Mouse (Mus musculus): ENCODE results near the gene Zfp212.
"Not testable (repeated sequence)": the region's sequence is repeated elsewhere in the genome, so short reads cannot be mapped to it uniquely, and the experiment has no call there.

Zfp212 gene

DNA sequence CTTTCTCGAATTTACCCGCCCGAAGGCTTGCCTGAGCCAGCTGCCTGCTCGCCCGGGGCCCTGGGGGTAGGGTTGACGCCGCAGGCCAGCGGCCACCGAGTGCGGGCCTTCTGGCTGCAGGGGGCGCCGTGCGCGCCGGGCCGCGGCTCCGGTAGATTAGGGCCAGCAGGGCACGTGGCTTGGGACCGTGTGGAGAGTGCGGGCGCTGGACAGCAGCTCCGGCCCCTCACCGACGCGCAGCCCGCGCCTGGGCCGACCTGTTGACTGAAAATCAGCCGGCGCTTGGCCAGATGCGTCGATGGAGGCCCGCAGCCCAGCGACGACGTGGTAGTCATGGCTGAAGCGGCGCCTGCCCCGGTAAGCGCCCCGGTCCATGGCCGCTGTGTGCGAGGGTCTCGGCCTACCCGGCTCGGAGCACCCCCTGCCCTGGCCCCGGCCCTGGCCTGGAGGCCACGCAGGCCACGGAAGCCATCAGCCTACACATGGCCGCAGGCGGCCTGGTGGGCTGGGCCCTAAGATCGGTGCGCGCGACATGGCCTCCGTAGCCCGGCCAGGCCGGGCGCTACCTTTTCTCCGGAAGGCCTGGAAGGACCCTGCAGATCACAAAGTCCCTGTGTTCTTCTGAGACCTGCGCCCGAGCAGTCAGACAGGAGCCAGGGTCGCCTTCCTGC is 22.9 kb downstream of the Zfp212 start:
- DNase-seq (ENCODE audit: low spot score) = peak; percentile 80

DNA sequence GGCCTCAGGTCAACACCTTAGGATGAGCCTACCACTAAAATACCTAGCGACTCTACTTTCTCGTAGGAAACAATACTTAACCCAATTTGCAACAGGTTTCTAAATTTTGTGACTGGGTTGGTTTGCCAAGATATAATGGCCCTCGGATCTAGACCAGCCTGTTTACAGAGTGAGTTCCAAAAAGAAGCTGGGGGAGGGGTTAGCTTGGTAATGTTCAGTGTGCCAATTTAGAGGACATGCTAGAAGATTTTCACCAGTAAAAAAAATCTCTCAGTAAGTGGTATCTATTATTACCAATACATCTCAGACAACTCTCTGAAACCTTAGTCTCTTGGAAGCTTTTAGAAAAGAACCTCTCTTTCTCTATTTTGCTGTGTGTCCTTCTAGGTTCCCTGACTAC is 23.4 kb downstream of the Zfp212 start:
- DNase-seq (ENCODE audit: low spot score) = peak; percentile 23

DNA sequence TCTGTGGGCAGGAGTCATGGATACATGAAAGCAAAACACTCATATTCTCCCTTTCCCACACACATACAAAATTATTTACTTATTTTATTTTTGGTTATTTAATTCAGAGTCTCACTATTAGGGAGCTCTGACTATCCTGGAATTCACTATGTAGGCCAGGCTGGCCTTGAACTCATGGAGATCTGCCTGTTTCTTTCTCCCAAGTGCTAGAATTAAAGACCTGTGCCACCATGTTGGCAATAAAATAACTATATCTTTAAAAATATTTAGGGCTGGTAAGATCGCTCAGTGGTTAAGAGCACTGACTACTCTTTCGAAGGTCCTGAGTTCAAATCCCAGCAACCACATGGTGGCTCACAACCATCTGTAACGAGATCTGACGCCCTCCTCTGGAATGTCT is 27.1 kb downstream of the Zfp212 start:
- no peak for DNase-seq (ENCODE audit: low spot score)

DNA sequence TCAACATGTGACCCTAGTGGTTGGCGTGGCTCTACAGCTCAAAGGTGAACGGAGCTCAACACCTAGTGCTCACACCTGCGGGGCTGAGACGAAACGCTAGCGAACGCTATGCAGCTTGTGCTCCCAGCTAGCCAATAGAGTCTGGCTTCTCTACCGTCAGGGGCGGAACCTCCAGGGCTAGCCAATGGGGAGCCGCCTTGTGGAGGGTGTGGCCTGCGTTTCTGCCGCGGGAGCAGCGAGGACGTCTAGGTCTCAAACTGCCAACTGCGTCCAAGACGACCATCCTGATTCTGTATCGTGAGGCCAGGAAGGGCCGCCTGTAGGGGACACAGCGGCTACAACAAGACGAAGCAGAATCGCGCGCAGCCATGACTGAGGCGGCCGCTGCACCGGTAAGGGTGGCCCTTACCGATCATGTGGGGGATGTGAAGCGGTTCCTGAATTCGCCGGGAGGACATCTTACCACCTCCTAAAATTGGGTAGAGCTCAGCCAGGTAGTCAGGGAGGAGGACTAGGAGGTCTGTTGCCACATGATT is 33.0 kb downstream of the Zfp212 start, which contains the start of gene Zfp956:
Zfp956 (plus strand) TSS at position 200 of the 536 bp plus-strand sequence.
- peak; percentile 93 for DNase-seq (ENCODE audit: low spot score)

DNA sequence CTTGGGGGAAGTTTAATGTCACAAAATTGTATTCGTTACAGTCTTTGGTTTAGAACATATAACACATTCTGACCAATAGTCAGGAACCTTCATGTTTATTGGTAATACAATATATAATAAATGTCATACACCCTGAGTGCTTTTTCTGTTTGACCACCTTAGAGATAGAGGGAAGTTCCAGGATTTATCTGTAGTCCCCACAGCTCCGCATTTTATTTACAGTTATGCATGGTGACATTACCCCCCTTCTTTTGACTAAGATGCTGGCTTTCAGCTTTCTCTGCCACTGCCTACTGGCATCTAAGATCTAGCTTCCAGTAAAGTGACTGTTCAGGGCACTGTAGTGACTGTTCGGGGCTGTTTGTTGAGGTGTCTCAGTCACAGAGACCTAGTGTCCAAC is 34.1 kb downstream of the Zfp212 start:
- no peak for DNase-seq (ENCODE audit: low spot score)

DNA sequence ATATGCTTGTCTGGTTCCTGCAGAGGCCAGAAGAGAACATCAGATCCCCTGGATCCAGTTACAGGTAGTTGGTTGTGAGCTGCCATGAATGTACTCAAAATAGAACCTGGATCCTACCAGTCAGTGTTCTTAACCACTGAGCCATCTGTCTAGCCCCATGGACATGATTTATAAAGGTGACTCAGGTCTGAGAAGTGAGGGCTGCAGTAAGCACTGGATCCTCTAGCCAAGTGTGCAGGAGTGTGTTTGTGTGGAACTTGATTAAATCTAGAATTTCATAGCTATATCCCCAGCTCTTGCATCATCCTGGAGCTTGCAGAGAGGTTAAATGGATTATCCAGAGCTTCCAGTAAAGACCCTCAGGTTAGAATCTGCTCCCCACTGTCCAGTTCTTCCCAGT is 37.5 kb downstream of the Zfp212 start:
- DNase-seq (ENCODE audit: low spot score) = no peak

DNA sequence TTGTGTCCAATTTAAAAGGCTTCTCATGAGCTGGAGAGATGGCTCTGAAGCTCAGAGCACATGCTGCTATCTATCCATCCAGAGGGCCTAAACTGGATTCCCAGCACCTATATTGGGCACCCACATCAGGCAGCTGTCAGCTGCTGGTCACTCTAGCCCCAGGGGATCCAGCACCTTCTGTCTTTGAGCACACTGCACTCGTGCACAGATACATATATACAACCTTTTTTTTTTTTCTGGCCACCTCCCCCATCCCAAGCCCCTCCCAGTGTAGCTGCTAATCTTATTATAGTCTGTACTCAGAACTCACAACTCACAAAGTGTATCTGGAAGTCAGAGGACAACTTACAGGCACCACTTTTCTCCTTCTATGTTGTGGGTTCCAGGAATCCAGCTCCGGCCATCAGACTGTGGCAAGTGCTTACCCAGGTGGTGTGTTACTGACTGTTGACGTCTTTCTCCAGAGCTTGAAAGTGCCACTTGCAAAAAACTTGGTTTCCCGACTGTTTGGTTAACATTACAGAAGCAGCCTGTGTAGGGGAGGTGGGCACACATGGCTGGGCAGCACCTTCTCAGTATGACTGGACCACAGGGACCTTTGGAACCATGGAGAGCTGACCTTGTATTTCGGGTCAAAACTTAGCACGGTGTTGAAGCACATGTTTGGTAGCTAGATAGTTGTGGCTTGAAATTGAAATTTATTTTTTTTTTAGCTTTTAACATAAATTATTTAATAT is 40.6 kb downstream of the Zfp212 start:
- DNase-seq (ENCODE audit: low spot score) = no peak

DNA sequence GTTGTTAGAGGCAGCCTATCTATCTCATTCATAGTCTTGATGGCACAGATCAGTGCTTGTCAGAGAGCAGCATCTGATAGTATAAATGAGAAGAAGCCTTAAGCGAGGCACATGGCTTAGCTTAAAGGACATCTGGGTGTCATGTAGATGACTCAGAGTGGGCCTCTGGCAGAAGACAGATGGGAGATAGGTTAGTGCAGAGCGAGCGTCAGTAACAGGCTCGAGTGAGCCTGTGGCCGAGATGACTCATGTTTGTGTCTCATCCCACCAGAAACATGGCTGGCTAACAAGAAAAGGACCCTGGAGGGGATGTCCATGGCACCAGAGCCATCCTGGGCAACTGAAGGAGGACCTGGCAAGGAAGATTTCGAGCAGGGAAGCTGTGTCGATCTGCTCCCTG is 42.8 kb downstream of the Zfp212 start:
- DNase-seq (ENCODE audit: low spot score) = no peak

DNA sequence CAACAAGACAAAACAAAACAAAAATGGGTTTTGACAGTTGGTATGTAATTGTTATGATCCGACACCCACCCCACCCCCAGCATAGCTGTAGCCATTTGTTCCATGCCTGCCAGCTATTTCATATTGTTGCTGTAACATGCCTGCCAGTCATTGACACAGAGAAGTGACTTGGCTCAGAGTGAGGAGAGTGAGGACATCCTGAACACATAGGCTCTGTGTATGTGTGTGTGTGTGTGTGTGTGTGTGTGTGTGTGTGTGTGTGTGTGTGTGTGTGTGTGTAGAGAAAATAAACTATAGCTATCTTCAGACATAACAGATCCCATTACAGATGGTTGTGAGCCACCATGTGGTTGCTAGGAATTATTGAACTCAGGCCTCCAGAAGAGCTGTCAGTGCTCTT is 47.9 kb downstream of the Zfp212 start:
- DNase-seq (ENCODE audit: low spot score) = not testable (repeated sequence)

DNA sequence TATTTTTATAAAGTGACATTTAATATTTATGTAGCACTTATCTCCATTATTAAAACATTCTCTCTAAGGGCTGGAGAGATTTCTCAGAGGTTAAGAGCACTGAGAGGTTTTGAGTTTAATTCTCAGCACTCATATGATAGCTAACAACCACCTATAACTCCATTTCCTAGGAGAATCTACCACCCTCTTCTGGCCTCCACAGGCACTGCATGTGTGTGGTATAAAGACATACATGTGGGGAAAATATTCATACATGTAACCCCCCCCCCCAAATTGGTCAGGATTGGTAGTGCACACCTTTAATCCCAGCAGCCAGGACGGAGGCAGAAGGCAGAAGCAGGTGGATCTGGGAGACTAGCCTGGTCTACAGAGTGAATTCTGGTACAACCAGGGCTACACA is 54.3 kb downstream of the Zfp212 start:
- peak; percentile 6 for DNase-seq (ENCODE audit: low spot score)

DNA sequence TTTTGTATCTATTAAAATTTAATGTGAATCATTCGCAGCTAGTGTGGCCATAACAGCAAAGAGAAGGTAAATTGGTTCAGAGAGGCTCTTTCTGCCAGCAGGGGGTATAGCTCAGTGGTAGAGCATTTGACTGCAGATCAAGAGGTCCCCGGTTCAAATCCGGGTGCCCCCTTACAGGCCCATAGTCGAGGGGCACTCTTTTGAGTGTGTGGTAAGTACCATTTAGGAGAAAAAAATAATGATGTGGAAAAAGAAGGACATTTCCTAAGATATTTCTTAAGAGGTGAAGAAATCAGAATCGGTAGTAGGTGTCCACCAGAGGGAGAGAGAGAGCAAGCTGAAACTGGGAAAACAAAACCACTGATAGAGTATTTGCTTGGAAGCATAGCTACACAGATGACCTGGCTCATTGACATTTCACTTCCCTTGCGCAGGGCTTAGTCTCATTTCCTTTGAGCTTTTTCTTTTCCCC is 58.7 kb downstream of the Zfp212 start:
- peak; percentile 69 for DNase-seq (ENCODE audit: low spot score)
